Comparison of ENCODE assay signal across 14 mouse cellular contexts in genomic region chr16:38772906-38773496, GRCm38 (mm10). TPM values are rescaled to one million over a fixed set of nuclear protein-coding genes. Genes with fewer than 3 reads are reported as not detected.
DNase-seq lines count a peak whose midpoint lies in the region; ATAC-seq and TF ChIP-seq lines count a peak whose summit lies in the region.
"Had no signal": no experiment of that assay in that cellular context is flagged by ENCODE, and none has a peak within 500 bp of the region (broad histone marks: within the 10 kb centered on the region; RNA-seq: fewer than 3 reads in every experiment).

No protein-coding gene starts in this region.

- no peak overlapping the region for H3K4me3 ChIP-seq in kidney, adult 2 months (ENCODE audit: insufficient read depth, low read depth, low read length)
- no peak overlapping the region for H3K4me3 ChIP-seq in limb, embryonic 15.5 days
- no peak overlapping the region for H3K4me3 ChIP-seq in forebrain, embryonic 10.5 days
- H3K4me3 ChIP-seq: heart, embryonic 15.5 days had no signal

- ATAC-seq in limb, embryonic 15.5 days (ENCODE audit: insufficient number of reproducible peaks, low FRiP score, low TSS enrichment, low read depth) = no peak

- no peak for TF ChIP-seq POLR2A in kidney, adult 2 months (IDR thresholded peaks at IDR 0.05; ENCODE audit: low read depth, low read length)

- no peaks in the 10 kb centered on the region for H3K9me3 ChIP-seq in limb, embryonic 15.5 days
- H3K9me3 ChIP-seq in forebrain, embryonic 10.5 days = no peaks in the 10 kb centered on the region
- H3K9me3 ChIP-seq: heart, embryonic 15.5 days had no signal

- TF ChIP-seq CTCF in kidney, adult 2 months (conservative IDR thresholded peaks at IDR 0.05; ENCODE audit: insufficient read depth, insufficient read length, low read depth, low read length) = no peak

- H3K27ac ChIP-seq in kidney, adult 2 months (ENCODE audit: insufficient read depth, low read depth, low read length) = no peak overlapping the region
- no peak overlapping the region for H3K27ac ChIP-seq in limb, embryonic 15.5 days
- no peak overlapping the region for H3K27ac ChIP-seq in forebrain, embryonic 10.5 days
- H3K27ac ChIP-seq: heart, embryonic 15.5 days had no signal

- WGBS in kidney, adult 2 months = 11% methylated on average over 12 of the region's 12 CpGs
- 27% methylated on average over 12 of the region's 12 CpGs for WGBS in limb, embryonic 15.5 days
- WGBS in forebrain, embryonic 10.5 days = 78% methylated on average over 12 of the region's 12 CpGs

- DNase-seq in kidney, adult 2 months = peak; percentile 30
- no peak for DNase-seq in kidney, adult 18-20 months
- peak; percentile 74 for DNase-seq in urinary bladder, postnatal 14 days (ENCODE audit: low spot score)
- DNase-seq in urinary bladder, postnatal 4 days (ENCODE audit: low spot score in 2 of 2) = no peak
- peak; percentile 13 for DNase-seq in yolk sac, embryonic 10.5 days (ENCODE audit: low spot score)
- no peak for DNase-seq in forebrain, embryonic 10.5 days (ENCODE audit: extremely low spot score, low spot score)
- DNase-seq in adrenal gland, postnatal 14 days = no peak
- DNase-seq: adrenal gland, postnatal 36 days; layer of hippocampus, adult 9-11 months had no signal

- no peaks in the 10 kb centered on the region for H3K27me3 ChIP-seq in kidney, adult 2 months (replicated peaks; ENCODE audit: control insufficient read depth, insufficient read depth, low read length)
- no peaks in the 10 kb centered on the region for H3K27me3 ChIP-seq in limb, embryonic 15.5 days
- H3K27me3 ChIP-seq in forebrain, embryonic 10.5 days (ENCODE audit: poor library complexity, severe bottlenecking) = no peaks in the 10 kb centered on the region
- H3K27me3 ChIP-seq: heart, embryonic 15.5 days had no signal

- 0 out of 2 replicates have a peak overlapping the region, but pooled peaks have one; percentile 0 for H3K4me2 ChIP-seq in limb, embryonic 15.5 days
- H3K4me2 ChIP-seq: heart, embryonic 15.5 days had no signal

- no peak overlapping the region for H3K9ac ChIP-seq in limb, embryonic 15.5 days
- H3K9ac ChIP-seq: heart, embryonic 15.5 days had no signal

- H3K4me1 ChIP-seq in kidney, adult 2 months (ENCODE audit: control insufficient read depth, insufficient read depth, low read length) = no peaks in the 10 kb centered on the region
- H3K4me1 ChIP-seq in limb, embryonic 15.5 days = peaks cover 12% of the 10 kb centered on the region
- H3K4me1 ChIP-seq in forebrain, embryonic 10.5 days = peaks cover 6% of the 10 kb centered on the region
- H3K4me1 ChIP-seq: heart, embryonic 15.5 days had no signal

- no peaks in the 10 kb centered on the region for H3K36me3 ChIP-seq in kidney, adult 2 months (ENCODE audit: control insufficient read depth, insufficient read depth, low read length)
- peaks cover 12% of the 10 kb centered on the region for H3K36me3 ChIP-seq in limb, embryonic 15.5 days
- H3K36me3 ChIP-seq in forebrain, embryonic 10.5 days (replicated peaks) = peaks cover 13% of the 10 kb centered on the region

RNA-seq across cellular contexts. Expression of gene Upk1b, which starts 27.1 kb away (rescaled TPM):
- polyA plus RNA-seq in kidney, adult 2 months (2012; rRNA removed) = 5.3 and 7.4 TPM in 2 replicates
- 127 and 130 TPM in 2 replicates for polyA plus RNA-seq in limb, embryonic 15.5 days (2015; fragmentation: Nextera tagmentation; extraction: Ambion mirVana)
- polyA plus RNA-seq in forebrain, embryonic 10.5 days (2016; fragmentation: Nextera tagmentation; extraction: Ambion mirVana) = 0.50 and 0.60 TPM in 2 replicates
- total RNA-seq in adrenal gland, postnatal 14 days (2021) = 3.3 and 3.7 TPM in 2 replicates

RNA-seq across cellular contexts. Expression of gene B4galt4, which starts 30.9 kb away (rescaled TPM):
- polyA plus RNA-seq in kidney, adult 2 months (2012; rRNA removed) = 5.0 and 5.4 TPM in 2 replicates
- polyA plus RNA-seq in limb, embryonic 15.5 days (2015; fragmentation: Nextera tagmentation; extraction: Ambion mirVana) = 26.4 and 26.5 TPM in 2 replicates
- polyA plus RNA-seq in forebrain, embryonic 10.5 days (2016; fragmentation: Nextera tagmentation; extraction: Ambion mirVana) = 27.1 and 27.8 TPM in 2 replicates
- 12.9 and 15.2 TPM in 2 replicates for total RNA-seq in adrenal gland, postnatal 14 days (2021)

RNA-seq across cellular contexts. Expression of gene 4930435E12Rik, which starts 55.5 kb away (rescaled TPM):
- not detected in 2 replicates for polyA plus RNA-seq in kidney, adult 2 months (2012; rRNA removed)
- polyA plus RNA-seq in limb, embryonic 15.5 days (2015; fragmentation: Nextera tagmentation; extraction: Ambion mirVana) = not detected in 2 replicates
- polyA plus RNA-seq in forebrain, embryonic 10.5 days (2016; fragmentation: Nextera tagmentation; extraction: Ambion mirVana) = not detected in 2 replicates
- total RNA-seq in adrenal gland, postnatal 14 days (2021) = not detected in 2 replicates
- total RNA-seq: adrenal gland, postnatal 36 days; megakaryocyte, adult 5-6 weeks had no signal
- polyA plus RNA-seq: heart, embryonic 15.5 days; hindbrain, embryonic 16.5 days; limb, embryonic 11.5 days had no signal

RNA-seq across cellular contexts. Expression of gene Arhgap31, which starts 59.9 kb away (rescaled TPM):
- 5.8 and 6.9 TPM in 2 replicates for polyA plus RNA-seq in kidney, adult 2 months (2012; rRNA removed)
- 14.5 and 16.2 TPM in 2 replicates for polyA plus RNA-seq in limb, embryonic 15.5 days (2015; fragmentation: Nextera tagmentation; extraction: Ambion mirVana)
- 7.3 and 7.4 TPM in 2 replicates for polyA plus RNA-seq in forebrain, embryonic 10.5 days (2016; fragmentation: Nextera tagmentation; extraction: Ambion mirVana)
- 34.8 and 37.5 TPM in 2 replicates for total RNA-seq in adrenal gland, postnatal 14 days (2021)

Comparison
In these comparisons a context has a peak if more than half of its experiments do, and no peak if none do; other contexts are left out.
1. DNase-seq: peak in kidney, adult 2 months (single experiment), urinary bladder, postnatal 14 days (single experiment) and yolk sac, embryonic 10.5 days (single experiment); none in kidney, adult 18-20 months (single experiment), urinary bladder, postnatal 4 days (0 of 2), forebrain, embryonic 10.5 days (single experiment) and adrenal gland, postnatal 14 days (single experiment).
2. RNA of gene Upk1b, which starts 27.1 kb away (polyA plus RNA-seq): 127 to 130 TPM in limb, embryonic 15.5 days; 5.3 to 7.4 TPM in kidney, adult 2 months and 0.50 to 0.60 TPM in forebrain, embryonic 10.5 days; every median in the first group is over 10 times any median in the second.